Mouse (Mus musculus) embryo, embryonic 10 days (tissue): ENCODE measurements around the gene Selenov.
"Not testable (repeated sequence)": the region's sequence is repeated elsewhere in the genome, so short reads cannot be mapped to it uniquely, and the experiment has no call there.

Source experiments
- DNase-seq: peaks from one replicate; pipeline ENCODE4 v3.0.0-alpha.2; 2015; ENCODE audit warnings: low spot score

Selenov gene

GRCm38 (mm10) chr7:28294481-28294880, 3.5 kb upstream of the Selenov start:
- DNase-seq, result peak; percentile 92

- peak; percentile 61 for DNase-seq
These were observed 821 bp downstream of the Selenov start for GRCm38 (mm10) chr7:28290165-28290564.

GRCm38 (mm10) chr7:28280630-28281029, 10.4 kb downstream of the Selenov start:
- DNase-seq, result no peak

GRCm38 (mm10) chr7:28278279-28278652, 12.7 kb downstream of the Selenov start:
- DNase-seq, result no peak

- DNase-seq, result peak; percentile 96
These were observed 13.2 kb downstream of the Selenov start, which contains the start of gene Eid2b for GRCm38 (mm10) chr7:28277615-28278278. Gene Eid2b, plus strand, starts transcription at chr7:28277739.

GRCm38 (mm10) chr7:28277237-28277614, 13.8 kb downstream of the Selenov start:
- no peak for DNase-seq

GRCm38 (mm10) chr7:28271761-28272160, 19.2 kb downstream of the Selenov start:
- DNase-seq, result no peak

- DNase-seq, result no peak
These were observed 21.6 kb downstream of the Selenov start for GRCm38 (mm10) chr7:28269355-28269754.

GRCm38 (mm10) chr7:28268576-28268975, 22.4 kb downstream of the Selenov start:
- no peak for DNase-seq

GRCm38 (mm10) chr7:28268042-28268531, 22.9 kb downstream of the Selenov start:
- peak; percentile 64 for DNase-seq

- peak; percentile 96 for DNase-seq
These were observed 23.6 kb downstream of the Selenov start, which contains the start of gene Eid2 for GRCm38 (mm10) chr7:28267129-28268041. Gene Eid2, plus strand, starts transcription at chr7:28267881.

- no peak for DNase-seq
These were observed 25.6 kb downstream of the Selenov start for GRCm38 (mm10) chr7:28265391-28265790.

GRCm38 (mm10) chr7:28263786-28264185, 27.2 kb downstream of the Selenov start:
- DNase-seq, result peak; percentile 92

GRCm38 (mm10) chr7:28262861-28263260, 28.1 kb downstream of the Selenov start:
- no peak for DNase-seq

GRCm38 (mm10) chr7:28255476-28255875, 35.5 kb downstream of the Selenov start:
- peak; percentile 15 for DNase-seq

- DNase-seq, result no peak
These were observed 36.4 kb downstream of the Selenov start for GRCm38 (mm10) chr7:28254591-28254990.

GRCm38 (mm10) chr7:28251976-28252375, 39.0 kb downstream of the Selenov start:
- no peak for DNase-seq

GRCm38 (mm10) chr7:28248957-28249356, 42.0 kb downstream of the Selenov start:
- DNase-seq, result no peak

GRCm38 (mm10) chr7:28243943-28244342, 47.0 kb downstream of the Selenov start:
- not testable (repeated sequence) for DNase-seq
